Mouse (Mus musculus) kidney, adult 2 months (tissue): ENCODE measurements at regions not wholly inside any gene's neighbourhood (a gene's known extent, or its start where the extent isn't known, plus 50 kb on each side); places are given as distances from the start of the nearest gene placed in this dataset.

Experiments
- DNase-seq: peaks from one replicate; pipeline ENCODE4 v3.0.0; 2021
- H3K27ac ChIP-seq: fragments of 200-500 bp; 2 replicates; pipeline ENCODE4 v1.5.1; 2012; ENCODE audit warnings: low read depth, low read length, control low read depth, inconsistent platforms; ENCODE audit not compliant: insufficient read depth
- H3K27me3 ChIP-seq: fragments of 200-500 bp; replicated peaks from 2 replicates; pipeline ENCODE4 v1.6.1; 2012; ENCODE audit warnings: mild to moderate bottlenecking, moderate library complexity, low read length, inconsistent platforms; ENCODE audit not compliant: control insufficient read depth, insufficient read depth
- H3K36me3 ChIP-seq: fragments of 200-500 bp; 2 replicates; pipeline ENCODE4 v1.6.1; 2012; ENCODE audit warnings: mild to moderate bottlenecking, moderate library complexity, low read length, inconsistent platforms; ENCODE audit not compliant: control insufficient read depth, insufficient read depth
- H3K4me1 ChIP-seq: fragments of 200-500 bp; 2 replicates; pipeline ENCODE4 v1.6.1; 2011; ENCODE audit warnings: low read length; ENCODE audit not compliant: control insufficient read depth, insufficient read depth
- H3K4me3 ChIP-seq: fragments of 200-500 bp; 2 replicates; pipeline ENCODE4 v1.5.1; 2011; ENCODE audit warnings: mild to moderate bottlenecking, low read depth, low read length, control low read depth; ENCODE audit not compliant: insufficient read depth
- CTCF ChIP-seq: fragments of 200-500 bp; conservative IDR thresholded peaks from 2 replicates; pipeline ENCODE4 v1.5.1; 2011; ENCODE audit warnings: low read depth, mild to moderate bottlenecking, control low read depth, low read length, moderate library complexity, mixed read lengths; ENCODE audit not compliant: insufficient read depth, insufficient read length
- POLR2A ChIP-seq: fragments of 200-500 bp; IDR thresholded peaks from one replicate; pipeline ENCODE4 v1.6.1; 2011; ENCODE audit warnings: low read depth, low read length, control low read depth
- WGBS: fragments of 180-500 bp; shearing (Covaris S2); methylation state at CpG from one replicate; pipeline ENCODE4 v1.1.7; 2018; 5-methylcytosine and 5-hydroxymethylcytosine counted together

DNA sequence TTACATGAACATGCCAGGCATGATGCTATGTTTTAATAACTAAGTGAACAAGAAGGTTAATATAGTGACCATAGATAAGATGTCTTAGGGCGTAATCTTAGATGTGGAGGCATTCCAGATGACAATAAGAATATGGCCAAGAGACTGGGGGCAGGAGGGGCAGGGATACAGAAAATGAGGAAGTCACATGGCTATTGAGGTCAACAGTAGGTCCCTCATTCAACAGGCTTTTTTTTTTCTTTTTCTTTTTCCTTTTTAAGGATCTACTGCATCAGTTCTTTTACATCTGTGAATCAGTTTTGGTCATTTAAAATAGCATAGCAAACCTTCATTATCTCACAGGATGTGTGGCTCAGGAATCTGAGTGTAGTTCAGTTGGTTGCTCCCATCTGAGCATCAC lies 80.4 kb upstream of the Tmem164 start:
- Histone ChIP-seq H3K4me1 (no peaks in the 10 kb centered on the region), H3K4me3 (no peak overlapping the region), H3K27ac (no peak overlapping the region), H3K36me3 (no peaks in the 10 kb centered on the region), H3K27me3 (no peaks in the 10 kb centered on the region)
- no peak for DNase-seq
- no peak for TF ChIP-seq POLR2A
- TF ChIP-seq CTCF, result no peak
- WGBS, result 96% methylated on average over 1 of the region's 1 CpGs

DNA sequence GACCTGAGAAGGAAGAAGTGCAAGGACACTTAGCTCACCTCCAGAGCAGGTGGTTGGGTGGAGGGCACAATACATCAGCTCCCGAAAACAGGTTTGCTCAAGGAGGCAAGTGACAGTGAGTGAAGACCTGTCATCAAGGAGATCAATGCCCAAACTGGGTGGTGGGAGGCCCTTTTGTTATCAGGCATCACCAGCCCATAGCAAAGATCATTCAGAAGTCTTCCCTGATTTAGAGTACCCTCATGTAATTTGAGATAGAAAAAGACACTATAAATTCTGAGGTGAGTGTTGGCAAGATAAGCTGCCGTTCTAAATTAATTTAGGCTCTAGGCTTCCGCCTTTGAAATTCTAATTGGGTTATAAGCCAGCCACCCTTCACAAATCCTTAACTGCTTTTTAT lies 76.1 kb upstream of the Tmem164 start:
- TF ChIP-seq POLR2A (no peak), CTCF (no peak)
- Histone ChIP-seq H3K27me3 (no peaks in the 10 kb centered on the region), H3K27ac (no peak overlapping the region), H3K36me3 (no peaks in the 10 kb centered on the region), H3K4me1 (no peaks in the 10 kb centered on the region), H3K4me3 (no peak overlapping the region)
- DNase-seq, result no peak
- WGBS, result 54% methylated on average over 3 of the region's 3 CpGs

DNA sequence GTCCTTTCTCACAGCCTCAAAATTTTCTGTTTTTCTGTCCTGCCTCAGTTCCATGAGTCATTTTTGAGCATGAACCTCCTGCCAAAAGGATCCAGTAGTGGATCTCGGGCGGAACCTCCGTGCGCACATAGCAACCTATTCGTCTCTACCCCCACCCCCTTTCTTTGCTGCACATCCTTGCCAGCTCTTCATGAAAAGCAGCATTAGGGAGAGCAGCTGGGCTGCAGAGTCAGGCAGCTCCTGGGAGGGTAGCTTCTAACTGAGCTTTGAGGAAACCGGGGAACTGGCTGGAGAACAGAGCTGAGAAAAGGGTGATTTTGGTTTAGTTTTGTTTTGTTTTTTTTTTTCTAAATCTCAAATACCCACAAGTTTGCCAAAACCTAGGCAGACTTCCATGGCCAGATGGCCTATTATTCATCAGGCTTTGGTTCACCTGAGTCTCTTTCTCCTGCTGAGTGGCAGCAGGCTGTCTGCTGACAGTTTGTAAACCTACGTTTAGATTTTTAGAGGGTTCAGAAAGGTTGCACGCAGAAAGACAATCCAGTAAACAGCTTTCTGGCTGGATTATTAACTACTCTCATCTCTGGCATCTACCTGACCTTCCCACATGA lies 74.5 kb upstream of the Tmem164 start:
- no peak for DNase-seq
- TF ChIP-seq POLR2A (no peak), CTCF (no peak)
- 88% methylated on average over 8 of the region's 8 CpGs for WGBS
- Histone ChIP-seq H3K4me1 (no peaks in the 10 kb centered on the region), H3K27ac (no peak overlapping the region), H3K27me3 (no peaks in the 10 kb centered on the region), H3K36me3 (no peaks in the 10 kb centered on the region), H3K4me3 (no peak overlapping the region)

DNA sequence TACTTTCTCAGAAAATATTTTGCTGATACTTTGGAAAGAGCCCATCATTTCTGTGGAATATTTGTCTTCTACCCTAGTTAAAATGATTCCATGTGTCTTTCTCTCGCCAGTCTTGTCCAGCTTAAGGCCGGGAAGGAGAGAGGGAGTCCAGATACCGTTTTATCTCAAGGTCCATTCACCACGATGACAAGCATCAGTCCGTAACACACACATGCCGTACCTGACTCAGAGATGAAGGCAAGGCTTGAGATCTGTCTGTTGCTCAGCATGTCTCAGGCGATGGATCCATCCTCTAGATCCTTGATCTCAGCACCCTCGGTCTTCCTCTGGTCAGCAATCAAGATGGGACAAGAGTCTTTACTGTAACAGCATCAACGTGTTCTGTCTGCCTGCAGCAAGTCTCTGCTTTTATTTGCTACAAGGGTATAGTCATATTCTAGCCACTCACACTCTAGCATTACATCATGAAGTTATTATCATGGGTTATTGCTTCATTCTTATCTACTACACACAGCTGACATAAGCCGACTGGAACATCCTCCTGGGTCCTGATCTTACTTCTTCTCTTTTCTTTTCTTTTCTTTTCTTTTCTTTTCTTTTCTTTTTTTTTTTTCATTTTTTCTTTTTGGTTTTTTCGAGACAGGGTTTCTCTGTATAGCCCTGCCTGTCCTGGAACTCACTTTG lies 64.9 kb upstream of the Tmem164 start:
- Histone ChIP-seq H3K27ac (no peak overlapping the region), H3K4me3 (no peak overlapping the region), H3K4me1 (no peaks in the 10 kb centered on the region), H3K27me3 (no peaks in the 10 kb centered on the region), H3K36me3 (no peaks in the 10 kb centered on the region)
- 92% methylated on average over 11 of the region's 11 CpGs for WGBS
- no peak for TF ChIP-seq POLR2A
- TF ChIP-seq CTCF, result no peak
- no peak for DNase-seq

DNA sequence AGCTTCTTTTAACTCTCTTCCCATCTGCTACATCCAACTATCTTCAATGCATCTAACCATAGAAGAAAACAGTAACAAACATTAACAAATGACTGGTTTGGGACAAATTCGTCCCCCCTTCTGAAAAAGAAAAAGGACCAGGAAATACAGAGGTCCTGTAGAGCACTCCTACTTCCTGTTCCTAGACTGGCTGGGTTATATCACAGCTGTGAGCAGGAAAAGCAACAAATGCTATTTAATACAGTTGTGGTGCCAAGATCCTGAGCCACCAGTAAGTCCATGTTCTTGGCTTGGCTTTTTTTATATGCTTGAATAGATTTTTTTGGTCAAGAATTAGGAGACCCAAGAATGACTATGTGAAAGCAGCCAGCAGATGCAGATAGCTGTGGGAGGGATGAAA lies 62.8 kb upstream of the Tmem164 start:
- TF ChIP-seq POLR2A, result no peak
- Histone ChIP-seq H3K36me3 (no peaks in the 10 kb centered on the region), H3K4me3 (no peak overlapping the region), H3K27me3 (no peaks in the 10 kb centered on the region), H3K27ac (no peak overlapping the region), H3K4me1 (no peaks in the 10 kb centered on the region)
- no peak for DNase-seq
- 47% methylated on average over 1 of the region's 1 CpGs for WGBS

DNA sequence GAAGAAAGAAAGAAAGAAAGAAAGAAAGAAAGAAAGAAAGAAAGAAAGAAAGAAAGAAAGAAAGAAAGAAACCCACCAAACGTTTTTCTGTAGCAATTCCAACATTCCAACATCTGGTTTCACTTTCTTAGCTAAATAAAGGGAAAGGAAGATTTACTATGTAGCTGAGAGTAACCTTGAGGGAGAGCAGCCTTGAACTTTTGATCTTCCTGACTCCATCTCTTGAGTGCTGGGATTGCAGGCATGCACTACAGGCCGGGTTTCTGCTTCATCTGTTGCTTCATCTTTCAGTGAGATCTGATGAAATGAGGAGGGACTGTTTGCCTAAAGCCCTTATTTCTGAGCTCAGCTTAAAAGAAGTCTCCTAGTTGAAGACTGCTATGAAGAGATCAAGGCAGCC lies 57.8 kb upstream of the Tmem164 start:
- H3K27ac ChIP-seq, result no peak overlapping the region
- no peaks in the 10 kb centered on the region for H3K27me3 ChIP-seq
- no peak overlapping the region for H3K4me3 ChIP-seq
- TF ChIP-seq POLR2A (no peak), CTCF (no peak)
- no peaks in the 10 kb centered on the region for H3K4me1 ChIP-seq
- no peaks in the 10 kb centered on the region for H3K36me3 ChIP-seq
- 8% methylated on average over 2 of the region's 2 CpGs for WGBS
- DNase-seq, result no peak

DNA sequence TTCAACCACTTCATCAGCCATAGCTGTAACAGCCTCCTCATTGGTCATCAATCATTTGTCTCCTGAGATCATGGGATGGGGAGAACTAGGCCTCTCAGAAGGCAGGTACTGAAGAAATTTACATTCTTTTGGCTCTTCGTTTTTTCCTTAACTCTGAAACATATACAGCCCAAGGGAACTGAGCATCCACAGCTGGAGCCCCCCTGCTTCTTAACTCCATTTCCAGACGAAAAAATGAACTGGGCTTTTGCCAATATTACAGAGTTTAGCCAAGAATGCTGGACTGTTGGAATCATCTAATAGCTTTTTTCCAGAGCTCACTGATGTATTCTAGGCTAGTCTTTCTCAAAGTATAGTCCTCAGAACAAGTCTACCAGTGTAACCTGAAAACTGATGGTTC lies 57.3 kb upstream of the Tmem164 start:
- WGBS, result 67% methylated on average over 2 of the region's 2 CpGs
- no peaks in the 10 kb centered on the region for H3K4me1 ChIP-seq
- no peaks in the 10 kb centered on the region for H3K36me3 ChIP-seq
- no peak overlapping the region for H3K4me3 ChIP-seq
- no peaks in the 10 kb centered on the region for H3K27me3 ChIP-seq
- no peak for DNase-seq
- no peak overlapping the region for H3K27ac ChIP-seq
- TF ChIP-seq POLR2A (no peak), CTCF (no peak)
